Mouse (Mus musculus) A20 (cell line): ENCODE data around the gene Cpne5.
A peak's percentile ranks its signal among the peaks of the same experiment; 100 is the strongest.
"Not testable (repeated sequence)": the region's sequence is repeated elsewhere in the genome, so short reads cannot be mapped to it uniquely, and the experiment has no call there.

Experiments
- DNase-seq: peaks from one replicate; pipeline ENCODE4 v3.0.0-alpha.2; 2011; ENCODE audit warnings: low read depth, low spot score

Cpne5 gene

DNA sequence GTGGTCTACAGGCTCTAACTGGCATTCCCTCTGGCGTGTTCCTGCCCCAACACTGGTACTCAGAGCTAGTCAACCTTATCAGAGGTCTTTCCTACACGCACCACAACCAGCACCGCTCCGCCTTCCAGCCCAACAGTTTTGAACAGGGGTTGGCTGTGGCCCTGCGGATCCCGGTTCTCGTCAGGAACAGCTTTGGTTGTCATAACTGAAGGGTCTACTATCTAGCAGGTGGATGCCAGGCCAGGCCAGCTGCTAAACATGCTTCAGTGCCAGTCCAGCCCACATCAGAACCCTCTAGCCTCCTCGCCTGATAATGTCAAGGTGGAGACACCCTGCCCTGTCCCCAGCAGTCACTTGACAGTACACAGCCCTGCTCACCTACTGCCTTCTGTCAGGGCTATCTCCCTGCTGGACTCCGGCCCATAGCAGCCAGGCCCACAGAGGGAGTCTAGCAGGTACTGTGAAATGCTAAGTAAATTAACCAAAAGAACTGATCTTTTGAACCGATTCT lies 19.1 kb upstream of the Cpne5 start:
- no peak for DNase-seq

DNA sequence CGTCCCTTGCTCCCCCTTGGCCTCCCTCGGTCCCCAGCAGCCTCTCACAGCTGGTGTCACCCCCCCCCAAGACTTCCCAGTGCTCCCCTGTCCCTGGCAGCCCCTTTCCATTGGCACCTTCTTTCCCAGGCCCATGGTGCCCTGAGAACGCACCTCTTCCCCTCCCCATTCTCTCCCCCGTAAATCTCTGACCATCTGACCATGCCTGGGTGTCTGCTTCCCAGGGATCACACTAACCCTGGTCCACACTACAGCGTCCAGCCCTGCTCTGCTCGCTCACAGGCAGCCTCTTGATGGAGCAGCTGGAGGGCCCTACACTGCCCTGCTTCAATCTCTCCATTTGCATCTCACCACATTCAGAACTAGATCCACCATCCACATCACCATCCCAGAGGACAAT lies 18.5 kb upstream of the Cpne5 start:
- DNase-seq, result no peak

DNA sequence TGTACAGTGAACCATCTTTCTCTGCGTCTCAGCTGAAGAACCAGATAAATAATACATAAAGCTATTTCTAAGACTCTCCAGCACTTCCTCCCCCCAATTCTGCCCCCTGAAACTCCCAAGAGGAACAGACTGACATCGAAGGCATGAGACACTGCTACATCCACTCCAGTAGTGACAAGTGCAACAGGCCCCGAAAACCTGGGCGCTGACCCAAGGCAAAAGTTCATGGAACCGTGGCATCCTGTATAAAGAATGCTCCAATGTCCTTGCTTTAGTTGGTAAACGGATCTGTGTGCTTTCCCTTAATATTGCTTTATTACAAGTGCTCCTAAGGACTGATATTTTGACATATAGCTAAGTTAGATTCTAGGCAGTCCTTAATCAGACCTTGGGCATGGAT lies 16.8 kb upstream of the Cpne5 start:
- DNase-seq, result not testable (repeated sequence)

DNA sequence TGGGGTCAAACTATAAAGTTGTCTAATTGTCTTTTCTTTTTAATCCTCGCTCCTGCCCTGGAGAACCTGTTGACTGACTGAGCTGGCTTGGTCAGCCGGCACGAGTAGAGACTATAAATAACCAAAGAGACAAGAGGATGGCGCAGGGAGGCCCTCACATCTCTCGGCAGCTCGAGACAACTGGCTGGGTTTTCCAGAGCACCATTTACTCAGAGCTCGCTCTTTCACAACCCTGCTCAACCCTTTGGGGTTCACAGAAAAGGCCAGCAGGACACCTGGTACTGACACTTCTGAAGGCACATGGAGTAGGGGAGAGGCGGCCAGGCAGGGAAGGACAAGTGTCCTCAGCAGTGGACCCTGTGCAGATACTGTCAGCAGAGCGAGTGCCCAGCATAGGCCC lies 15.7 kb upstream of the Cpne5 start:
- no peak for DNase-seq

DNA sequence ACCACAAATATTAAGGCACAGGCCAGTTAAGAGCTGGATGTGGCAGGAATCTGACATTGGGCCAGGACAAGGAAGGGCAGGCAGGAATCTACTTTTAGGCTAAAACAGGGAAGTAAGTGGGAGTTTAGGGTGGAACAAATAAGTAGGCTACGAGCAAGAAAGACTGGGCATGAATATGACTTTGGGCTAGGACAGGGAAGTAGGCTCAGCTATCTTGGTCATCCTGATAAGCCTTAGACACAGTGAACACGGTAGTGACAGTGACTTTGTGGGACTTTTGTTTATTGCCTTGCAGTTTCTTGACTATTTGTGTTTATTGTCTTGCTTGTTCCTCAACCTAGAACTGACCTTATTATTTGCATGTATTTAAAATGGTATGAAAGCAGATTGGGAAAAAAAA lies 15.3 kb upstream of the Cpne5 start:
- no peak for DNase-seq

DNA sequence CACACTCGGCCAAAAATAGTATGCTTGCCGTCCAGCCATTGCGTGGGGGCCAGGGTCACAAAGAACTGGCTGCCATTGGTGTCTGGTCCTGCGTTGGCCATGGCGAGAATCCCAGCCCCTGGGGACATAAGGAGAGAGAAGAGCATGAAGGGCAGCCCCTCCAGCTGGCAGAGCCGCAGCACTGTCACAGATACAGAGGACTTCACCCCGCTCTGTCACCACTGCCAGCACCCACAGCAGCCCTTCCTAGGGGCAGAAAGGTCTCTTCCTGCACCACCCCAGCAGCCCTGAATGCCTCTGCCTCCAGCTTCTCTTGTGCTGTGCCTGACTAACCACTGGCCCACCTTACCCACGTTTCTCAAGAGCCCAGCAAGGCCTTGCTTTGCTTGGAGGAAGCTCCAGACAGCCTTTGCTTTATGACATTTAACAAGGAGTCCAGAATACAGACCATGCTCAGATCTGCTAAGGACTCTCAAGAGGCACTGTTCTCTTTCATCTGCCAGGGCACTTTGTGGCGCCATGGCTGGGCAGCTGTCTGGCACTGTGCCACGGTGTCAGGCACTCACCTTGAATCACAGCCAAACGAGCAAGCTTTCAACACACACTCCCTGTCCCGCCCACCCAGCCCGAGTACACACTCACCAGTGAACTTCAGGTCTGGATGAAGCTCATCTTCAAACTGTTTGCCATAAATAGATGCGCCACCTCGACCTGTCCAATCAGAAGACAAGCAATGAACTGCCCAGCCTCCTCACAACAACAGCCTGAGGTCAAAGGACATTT lies 13.8 kb upstream of the Cpne5 start:
- no peak for DNase-seq

DNA sequence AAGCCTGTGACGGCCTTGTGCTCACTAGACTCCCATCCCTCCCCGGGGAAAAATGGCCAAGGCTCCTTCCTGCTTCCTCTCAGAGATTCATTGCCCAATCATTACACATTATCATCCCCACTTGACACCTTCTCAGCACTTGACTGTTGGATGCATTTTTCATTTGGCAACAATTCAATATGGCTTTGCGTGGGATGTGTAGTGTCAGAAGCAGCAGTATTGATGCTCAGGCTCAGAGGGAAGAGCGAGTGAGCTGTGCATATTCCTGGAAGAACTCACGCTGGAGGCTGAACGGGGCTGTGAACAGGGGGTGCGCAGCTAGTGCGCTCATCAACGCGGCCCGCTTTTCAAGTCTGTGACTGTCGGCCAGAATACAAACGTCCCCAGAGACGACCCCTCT lies 13.0 kb upstream of the Cpne5 start:
- not testable (repeated sequence) for DNase-seq

DNA sequence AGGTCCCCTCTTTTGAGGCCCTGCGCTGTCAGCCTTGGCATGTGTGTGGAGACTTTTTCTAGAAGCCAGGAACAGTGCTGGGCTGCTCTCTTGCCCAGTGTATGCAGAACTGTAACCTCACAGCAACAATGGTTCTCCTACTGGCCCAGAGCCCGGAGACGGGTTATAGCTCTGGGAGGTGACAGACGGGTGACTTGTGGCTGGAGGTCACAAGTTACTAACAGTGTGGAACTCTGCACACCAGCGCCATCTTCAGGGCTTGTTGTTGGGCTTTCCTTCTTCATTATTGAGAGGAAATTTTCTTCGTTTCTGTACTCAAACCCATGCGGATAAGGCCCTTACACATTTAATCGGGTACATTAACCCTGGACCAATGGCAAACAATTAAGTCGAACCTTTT lies 11.5 kb upstream of the Cpne5 start:
- DNase-seq, result no peak

DNA sequence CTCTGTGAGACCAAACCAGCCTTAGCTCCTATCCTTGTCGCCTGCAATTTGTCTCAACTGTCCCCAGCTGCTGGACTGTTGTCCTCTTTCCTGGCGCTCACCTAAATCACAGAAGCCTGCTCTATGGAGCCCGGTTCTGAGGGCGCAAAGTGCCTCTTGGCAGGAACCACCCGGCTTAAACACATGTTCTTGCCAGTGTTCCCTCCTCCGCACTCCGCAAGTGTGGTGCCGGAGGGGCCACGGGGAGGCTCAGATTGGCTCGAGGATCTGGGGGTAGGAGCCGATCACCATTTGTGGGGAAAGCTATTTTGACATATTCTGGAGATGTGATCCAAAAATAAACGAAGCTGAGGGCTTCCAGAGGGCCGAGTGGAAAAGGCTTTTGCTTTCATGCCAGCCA lies 9.9 kb upstream of the Cpne5 start:
- DNase-seq, result no peak

DNA sequence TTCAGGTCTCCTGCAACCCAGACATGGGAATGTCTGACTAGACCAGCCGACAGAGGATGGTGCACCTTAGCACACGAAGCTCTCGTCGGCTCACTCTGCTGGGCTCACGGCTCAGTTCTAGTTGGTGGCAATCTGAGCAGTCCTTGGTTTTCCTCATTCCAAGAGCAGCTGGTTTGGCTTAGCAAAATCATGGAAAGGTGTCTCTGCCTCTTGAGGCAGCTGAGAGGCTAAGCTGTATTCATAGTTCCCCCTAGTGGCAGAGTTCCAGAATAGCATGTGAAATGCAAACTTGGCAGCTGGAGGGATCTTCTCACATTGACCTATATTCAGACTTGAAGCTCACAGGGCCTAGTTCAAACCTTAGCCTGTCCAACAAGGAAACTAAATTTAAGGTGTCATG lies 8.6 kb upstream of the Cpne5 start:
- DNase-seq, result peak; percentile 74

DNA sequence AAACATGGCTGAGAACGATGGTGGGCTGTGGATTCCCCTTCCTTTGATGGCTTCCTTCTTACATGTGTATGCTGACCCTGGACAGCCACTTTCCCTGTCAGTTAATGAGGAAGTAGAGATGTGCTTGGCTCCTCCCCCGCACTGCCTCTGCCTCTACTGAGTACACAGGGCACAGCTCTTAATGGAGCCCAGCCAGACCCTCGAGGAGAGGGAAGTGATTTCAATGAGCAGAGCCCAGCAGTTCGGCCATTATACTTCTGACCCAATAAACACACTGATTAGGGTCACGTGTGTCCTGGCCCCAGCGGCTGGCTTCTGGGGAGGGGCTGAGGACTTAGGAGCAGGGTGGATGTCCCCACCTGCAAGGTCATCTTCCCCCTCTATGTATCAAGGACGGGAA lies 7.8 kb upstream of the Cpne5 start:
- DNase-seq, result peak; percentile 48

DNA sequence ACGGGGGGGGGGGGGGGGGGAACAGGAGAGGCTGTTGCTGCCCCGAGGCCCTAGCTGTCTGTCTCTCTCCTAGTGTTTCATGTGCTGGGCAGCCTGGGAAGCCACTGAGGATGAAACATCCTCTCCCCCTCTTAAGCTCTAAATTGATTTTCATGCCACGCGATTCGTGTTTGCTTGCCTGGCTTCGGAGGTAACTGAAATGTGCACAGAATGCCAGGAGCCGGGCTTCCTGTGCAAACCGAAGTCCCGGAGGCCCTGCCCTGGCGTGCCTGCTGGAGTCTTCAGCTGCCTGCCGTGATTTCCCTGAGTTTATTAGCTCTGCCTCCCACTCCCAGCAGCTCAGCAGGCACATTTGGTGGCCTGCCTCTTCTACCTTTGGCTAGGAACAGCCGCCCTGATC lies 6.9 kb upstream of the Cpne5 start:
- DNase-seq, result no peak

DNA sequence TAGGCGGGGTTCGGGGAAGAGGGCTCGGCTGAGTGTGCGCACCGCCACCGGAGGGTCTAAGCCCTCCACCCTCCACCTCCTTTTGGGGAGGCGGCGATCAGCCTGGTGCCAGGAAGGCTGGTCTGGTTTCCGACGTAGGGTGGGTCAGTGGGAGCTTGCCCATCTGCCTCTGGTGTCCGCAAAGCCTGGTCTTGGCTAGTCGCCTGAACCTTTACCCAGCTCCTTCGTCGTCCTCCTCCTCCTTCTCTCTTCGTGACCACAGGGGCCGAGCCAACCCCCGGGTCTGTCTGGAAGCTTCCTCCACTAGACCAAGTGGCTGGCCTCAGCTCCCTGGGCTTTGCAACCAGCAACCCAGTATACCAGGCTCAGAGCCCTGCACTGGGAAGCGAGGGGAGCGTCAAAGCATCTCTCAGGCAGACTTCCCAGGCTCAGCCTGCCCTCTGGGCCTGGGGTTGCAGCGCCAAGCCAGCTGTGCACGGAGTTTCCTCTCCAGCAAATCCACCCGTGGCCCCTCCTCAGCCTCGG lies 516 bp upstream of the Cpne5 start:
- no peak for DNase-seq

DNA sequence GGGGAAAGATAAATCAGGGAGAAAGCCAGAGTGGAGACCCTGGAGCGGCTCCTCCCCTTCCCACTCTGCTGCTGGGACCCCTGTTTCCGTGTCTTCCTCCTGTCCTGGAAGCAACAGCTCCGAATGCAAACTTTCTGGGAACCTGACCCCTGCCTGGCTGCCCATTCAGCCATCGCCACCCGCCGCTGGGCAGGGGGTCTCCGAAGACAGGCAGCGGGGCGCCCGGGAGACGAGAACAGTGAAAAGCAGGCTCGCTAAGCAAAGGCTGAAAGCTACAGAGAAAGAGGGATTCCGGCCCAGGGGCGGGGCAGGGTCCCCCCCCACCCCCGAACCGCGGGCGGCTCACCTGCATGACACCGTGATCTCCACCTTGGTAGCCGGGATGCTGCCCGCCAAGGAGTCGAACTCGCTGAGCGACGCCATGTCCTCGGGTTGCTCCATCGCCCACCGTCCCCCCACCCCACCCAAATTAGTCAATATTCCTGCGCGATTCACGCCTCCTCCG lies 648 bp downstream of the Cpne5 start:
- DNase-seq, result no peak

DNA sequence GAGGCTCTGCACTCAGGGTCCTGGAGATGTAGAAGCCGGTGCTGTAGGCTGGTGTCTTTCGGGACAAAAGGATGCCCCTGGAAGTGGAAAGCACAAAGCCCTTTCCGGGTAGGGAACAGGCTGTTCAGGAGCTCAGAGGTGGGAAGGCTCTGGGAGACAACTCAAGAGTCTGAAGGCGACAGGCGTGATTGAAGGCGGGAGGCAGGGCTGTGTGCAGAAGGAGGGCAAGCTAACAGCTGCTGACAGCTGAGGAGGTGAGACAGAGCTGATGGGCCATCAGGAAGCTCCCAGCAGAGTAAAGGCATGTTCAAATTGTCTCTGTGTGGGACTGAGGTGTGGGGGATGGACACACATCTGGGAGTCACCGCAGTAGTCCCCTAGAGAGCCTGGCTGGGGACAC lies 1.9 kb downstream of the Cpne5 start:
- no peak for DNase-seq

DNA sequence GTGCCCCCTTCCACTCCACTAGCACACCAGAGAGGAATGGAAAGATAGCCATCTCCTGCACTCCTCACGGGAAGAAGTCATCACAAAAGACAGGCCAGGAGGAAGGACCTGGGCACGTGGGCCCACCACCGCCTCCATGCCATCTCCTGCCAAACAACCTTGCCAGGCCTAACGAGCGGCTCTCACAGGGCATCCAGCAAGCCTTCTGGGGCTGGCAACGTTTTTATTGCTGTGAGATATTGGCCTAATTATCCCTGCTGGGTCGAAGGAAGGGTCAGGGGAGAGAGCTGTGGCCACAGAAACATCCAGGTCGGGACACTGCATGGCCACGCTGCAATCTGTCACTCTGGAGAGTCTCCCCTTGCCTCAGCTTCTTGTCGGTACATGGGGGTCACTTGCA lies 6.9 kb downstream of the Cpne5 start:
- no peak for DNase-seq

DNA sequence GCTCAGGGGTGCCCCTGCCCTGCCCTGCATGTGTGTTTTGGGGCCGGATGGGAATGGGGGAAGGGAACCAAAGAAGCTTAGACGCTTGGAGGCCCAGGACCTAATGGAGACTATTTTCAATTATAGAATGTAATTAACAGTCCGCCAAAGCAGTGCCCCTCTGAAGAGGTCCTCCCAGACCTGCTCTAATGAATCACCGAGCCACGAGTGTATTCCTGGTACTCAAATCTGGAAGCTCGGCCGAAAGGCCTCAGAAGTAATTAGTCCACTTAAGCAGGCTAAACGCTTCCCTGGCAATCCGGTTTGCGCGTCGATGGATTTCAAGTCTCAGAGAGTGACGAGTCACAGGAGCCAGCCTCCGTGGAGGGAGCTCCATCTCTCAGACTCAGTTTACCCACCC lies 17.3 kb downstream of the Cpne5 start:
- no peak for DNase-seq

DNA sequence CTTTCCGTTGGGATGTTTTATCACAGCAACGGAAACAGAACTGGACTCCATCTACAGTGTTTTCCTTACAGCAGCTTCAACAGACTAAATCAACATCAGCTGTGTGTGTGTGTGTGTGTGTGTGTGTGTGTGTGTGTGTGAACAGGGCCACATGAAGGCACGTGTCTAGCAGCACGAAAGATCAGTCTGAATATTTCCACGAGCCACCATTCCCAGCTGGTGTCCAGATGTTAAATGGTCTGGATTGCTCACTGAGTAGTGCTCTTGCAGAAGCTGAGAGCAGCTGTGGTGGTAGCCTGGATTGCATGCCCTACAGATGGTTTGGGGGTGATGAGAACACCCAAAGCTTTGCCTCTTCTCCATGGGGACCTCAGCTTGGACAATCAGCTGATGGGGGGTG lies 19.9 kb downstream of the Cpne5 start:
- DNase-seq, result no peak

DNA sequence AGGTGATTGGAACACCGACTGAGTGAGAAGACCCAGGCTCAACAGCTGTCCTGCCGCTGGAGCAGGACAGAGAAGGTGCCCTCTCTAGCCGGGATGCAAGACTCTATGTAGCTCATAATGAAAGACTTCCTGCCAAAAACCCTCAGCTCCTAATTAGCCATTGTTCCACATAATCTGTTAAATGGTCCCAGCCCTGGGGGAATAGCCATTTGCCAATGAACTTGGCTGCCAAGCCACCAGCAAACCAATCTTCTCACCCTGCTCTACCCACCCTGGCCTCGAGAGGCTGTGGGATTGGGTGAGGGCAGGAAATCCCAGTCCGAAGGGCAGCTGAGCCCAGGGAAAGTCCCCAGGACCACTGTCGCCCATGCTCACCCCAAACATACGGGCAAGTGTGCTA lies 21.9 kb downstream of the Cpne5 start:
- DNase-seq, result no peak

DNA sequence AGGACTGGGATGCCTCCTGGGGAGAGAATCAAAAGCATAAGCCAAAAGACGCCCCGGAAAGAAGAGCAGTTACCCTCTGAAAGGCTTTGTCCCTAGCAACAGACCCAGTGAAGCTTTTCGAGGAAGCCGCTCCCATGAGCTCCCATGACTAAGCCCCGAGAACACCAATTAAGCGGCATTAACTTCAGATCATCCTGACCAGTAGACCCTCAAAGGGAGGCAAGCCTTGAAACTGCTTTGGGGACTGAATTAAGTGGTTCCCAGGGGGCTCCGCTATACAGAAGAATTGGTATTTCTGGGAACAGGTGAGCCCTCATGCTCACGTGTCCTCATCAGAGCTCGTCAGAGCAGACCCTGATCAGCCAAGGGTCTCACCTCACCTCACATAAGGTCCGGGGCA lies 23.3 kb downstream of the Cpne5 start:
- no peak for DNase-seq

DNA sequence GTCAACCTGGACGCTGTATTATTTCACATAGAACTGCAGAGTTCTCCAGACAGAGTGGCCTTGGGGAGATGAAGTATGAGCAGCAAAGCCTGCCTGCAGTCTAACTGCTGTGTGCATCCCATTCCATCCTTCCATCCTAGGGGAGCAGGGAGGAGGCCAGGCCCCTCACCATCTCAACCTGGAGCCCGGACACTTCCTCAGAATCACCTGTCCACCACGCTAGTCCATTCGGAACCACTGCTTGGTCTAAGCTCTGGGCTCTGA lies 23.8 kb downstream of the Cpne5 start:
- no peak for DNase-seq

DNA sequence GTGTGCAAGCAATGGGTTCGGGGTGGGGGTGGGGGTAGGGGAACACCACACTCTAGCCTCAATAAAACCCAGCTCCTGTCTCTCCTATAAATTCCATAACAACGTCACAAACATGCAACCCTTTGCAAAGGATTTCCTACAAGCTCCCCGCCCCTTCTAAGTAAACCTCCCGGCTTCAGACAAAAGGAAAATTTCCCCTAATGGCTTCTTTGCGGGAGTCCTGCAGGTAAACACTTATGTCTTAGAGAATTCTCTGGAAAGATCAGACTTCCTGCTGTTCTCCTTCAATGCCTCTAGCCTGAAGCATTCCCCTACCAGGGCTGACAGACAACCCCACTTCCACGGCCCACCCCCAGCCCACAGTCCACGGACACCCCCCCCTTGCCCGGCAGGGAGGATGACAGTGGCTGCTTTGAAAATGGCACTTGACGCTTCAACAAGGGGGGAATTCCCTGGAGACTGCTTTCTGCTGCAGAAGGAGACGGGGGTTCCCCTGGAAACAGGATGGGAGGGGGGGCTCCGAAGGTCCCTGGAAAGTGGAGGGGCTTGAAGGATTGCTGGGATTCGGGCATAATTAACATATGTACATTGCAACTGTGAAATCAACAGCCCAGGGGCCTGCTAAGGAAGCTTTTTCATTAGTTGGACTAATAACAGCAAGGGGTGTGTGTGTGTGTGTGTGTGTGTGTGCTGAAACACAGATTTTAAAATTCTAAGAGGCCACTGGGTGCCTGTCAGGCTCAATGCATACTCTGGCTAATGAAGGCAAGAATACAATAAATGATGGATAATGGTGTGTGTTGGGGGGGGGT lies 24.4 kb downstream of the Cpne5 start:
- DNase-seq, result no peak

DNA sequence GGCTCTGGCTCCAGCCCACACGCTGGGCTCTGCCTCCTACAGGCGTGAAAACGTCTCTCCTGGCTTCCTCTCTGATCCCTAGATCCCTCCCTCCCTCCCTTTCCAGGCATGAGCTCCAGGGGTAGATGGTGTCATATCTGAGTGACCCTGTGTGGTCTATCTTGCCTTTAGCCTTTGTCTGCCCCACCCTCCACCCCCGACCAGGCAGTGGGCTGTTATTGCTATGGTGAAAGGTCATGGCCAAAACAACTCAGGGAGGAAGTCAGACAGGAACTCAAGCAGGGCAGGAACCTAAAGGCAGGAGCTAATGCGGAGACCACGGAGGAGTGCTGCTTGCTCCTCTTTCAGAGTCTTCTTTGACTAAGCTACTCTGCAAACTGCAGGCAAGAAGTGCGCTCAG lies 26.1 kb downstream of the Cpne5 start:
- DNase-seq, result no peak
